Comparison of ENCODE assay signal across 9 mouse cellular contexts in genomic region chr9:107486507-107487225, GRCm38 (mm10). TPM values are rescaled to one million over a fixed set of nuclear protein-coding genes. Genes with fewer than 3 reads are reported as not detected.
DNase-seq lines count a peak whose midpoint lies in the region; ATAC-seq and TF ChIP-seq lines count a peak whose summit lies in the region.
"Had no signal": no experiment of that assay in that cellular context is flagged by ENCODE, and none has a peak within 500 bp of the region (broad histone marks: within the 10 kb centered on the region; RNA-seq: fewer than 3 reads in every experiment).

No protein-coding gene starts in this region.

- H3K36me3 ChIP-seq in stomach, postnatal 0 days (ENCODE audit: control insufficient read depth, insufficient read depth, low read length): no peaks in the 10 kb centered on the region

- no peak overlapping the region for H3K4me3 ChIP-seq in gastrocnemius, adult 2 months
- no peak overlapping the region for H3K4me3 ChIP-seq in stomach, postnatal 0 days (ENCODE audit: low read depth, low read length)
- H3K4me3 ChIP-seq: erythroblast, embryonic 14.5 days had no signal

- H3K27ac ChIP-seq in gastrocnemius, adult 2 months: no peak overlapping the region
- H3K27ac ChIP-seq in stomach, postnatal 0 days (replicated peaks): no peak overlapping the region

- TF ChIP-seq CTCF in gastrocnemius, adult 2 months (IDR thresholded peaks at IDR 0.05): no peak
- no peak for TF ChIP-seq CTCF in stomach, postnatal 0 days (IDR thresholded peaks at IDR 0.05; ENCODE audit: low read depth)

- peak; percentile 48 for DNase-seq in gastrocnemius, adult 2 months
- DNase-seq in gastrocnemius, postnatal 25 days: no peak
- peak; percentile 7 for DNase-seq in urinary bladder, postnatal 25 days (ENCODE audit: low spot score)
- no peak for DNase-seq in urinary bladder, postnatal 10 days (ENCODE audit: low spot score)
- peak; percentile 80 for DNase-seq in kidney, postnatal 10 days
- peak; percentile 72 for DNase-seq in stomach, postnatal 0 days (ENCODE audit: low spot score)
- no peak for DNase-seq in layer of hippocampus, adult 9-11 months
- DNase-seq in gastrocnemius, postnatal 36 days: no peak

- no peak overlapping the region for H3K9ac ChIP-seq in stomach, postnatal 0 days (ENCODE audit: low read length)

- 64% methylated on average over 6 of the region's 6 CpGs for WGBS in stomach, postnatal 0 days

- no peaks in the 10 kb centered on the region for H3K4me1 ChIP-seq in stomach, postnatal 0 days (replicated peaks; ENCODE audit: control insufficient read depth, insufficient read depth)

- ATAC-seq in stomach, postnatal 0 days (ENCODE audit: low FRiP score, low TSS enrichment): no peak

- H3K27me3 ChIP-seq in stomach, postnatal 0 days (ENCODE audit: control insufficient read depth, insufficient read depth, low read length): no peaks in the 10 kb centered on the region

- TF ChIP-seq EP300 in stomach, postnatal 0 days (optimal IDR thresholded peaks at IDR 0.05): no peak

- intact Hi-C loops in gastrocnemius, adult 2 months (cut with DNase I): no loop called here
- intact Hi-C loops in gastrocnemius, postnatal 36 days (cut with DNase I): no loop called here

- H3K4me2 ChIP-seq in stomach, postnatal 0 days (replicated peaks; ENCODE audit: low read depth): no peak overlapping the region

- no peaks in the 10 kb centered on the region for H3K9me3 ChIP-seq in stomach, postnatal 0 days (ENCODE audit: control insufficient read depth, low read length)

RNA-seq across cellular contexts. Expression of gene Tmem115, which starts 47.1 kb away (rescaled TPM):
- total RNA-seq in gastrocnemius, adult 2 months (2021): 10 to 100 TPM; 16.6 to 17.3 TPM
- total RNA-seq in gastrocnemius, postnatal 25 days (2021): 10 to 100 TPM; 14.8 to 15.2 TPM
- polyA plus RNA-seq in stomach, postnatal 0 days (2015; fragmentation: Nextera tagmentation; extraction: Ambion mirVana): 41.9 and 43.2 TPM in 2 replicates
- 10 to 100 TPM; 13.3 to 14.3 TPM for total RNA-seq in gastrocnemius, postnatal 36 days (2021)

RNA-seq across cellular contexts. Expression of gene Cyb561d2, which starts 55.3 kb away (rescaled TPM):
- 1 to 10 TPM; 3.1 TPM for total RNA-seq in gastrocnemius, adult 2 months (2021)
- total RNA-seq in gastrocnemius, postnatal 25 days (2021): 1 to 10 TPM; 2.0 TPM
- polyA plus RNA-seq in stomach, postnatal 0 days (2015; fragmentation: Nextera tagmentation; extraction: Ambion mirVana): 26.7 and 28.2 TPM in 2 replicates
- total RNA-seq in gastrocnemius, postnatal 36 days (2021): 1 to 10 TPM; 2.3 to 3.4 TPM

RNA-seq across cellular contexts. Expression of gene Nprl2, which starts 55.4 kb away (rescaled TPM):
- total RNA-seq in gastrocnemius, adult 2 months (2021): 10 to 100 TPM in 1 of 2 experiments, 1 to 10 TPM in 1; 9.7 to 11.5 TPM
- total RNA-seq in gastrocnemius, postnatal 25 days (2021): 10 to 100 TPM in 1 of 2 experiments, 1 to 10 TPM in 1; 9.5 to 10.2 TPM
- polyA plus RNA-seq in stomach, postnatal 0 days (2015; fragmentation: Nextera tagmentation; extraction: Ambion mirVana): 24.8 and 24.9 TPM in 2 replicates
- 10 to 100 TPM in 1 of 2 experiments, 1 to 10 TPM in 1; 9.1 to 11.6 TPM for total RNA-seq in gastrocnemius, postnatal 36 days (2021)

Comparison
In these comparisons a context has a peak if more than half of its experiments do, and no peak if none do; other contexts are left out.
1. DNase-seq: peak in gastrocnemius, adult 2 months (single experiment), urinary bladder, postnatal 25 days (single experiment), kidney, postnatal 10 days (single experiment) and stomach, postnatal 0 days (single experiment); none in gastrocnemius, postnatal 25 days (single experiment), urinary bladder, postnatal 10 days (single experiment), layer of hippocampus, adult 9-11 months (single experiment) and gastrocnemius, postnatal 36 days (0 of 2).